Mouse (Mus musculus) heart, embryonic 15.5 days (tissue): ENCODE data around the gene Tmem50a. TPM values are rescaled to one million over a fixed set of nuclear protein-coding genes. Genes with fewer than 3 reads are reported as not detected.
A peak's percentile ranks its signal among the peaks of the same experiment; 100 is the strongest.

Source experiments
- ATAC-seq: fragments of 200-750 bp; cut with Nextera tagmentation; replicated peaks from 2 replicates; pipeline ENCODE4 v1.8.0; 2017; ENCODE audit warnings: low read depth, moderate TSS enrichment; ENCODE audit not compliant: insufficient number of reproducible peaks, insufficient read depth, low FRiP score
- H3K27ac ChIP-seq: fragments of 300-500 bp; sonication (generic); 2 replicates; pipeline ENCODE4 v1.5.1; 2015; ENCODE audit warnings: mild to moderate bottlenecking, inconsistent platforms
- H3K27me3 ChIP-seq: fragments of 300-500 bp; sonication (generic); 2 replicates; pipeline ENCODE4 v1.6.1; 2015; ENCODE audit warnings: inconsistent platforms
- H3K36me3 ChIP-seq: fragments of 300-500 bp; sonication (generic); 2 replicates; pipeline ENCODE4 v1.6.1; 2015; ENCODE audit warnings: mild to moderate bottlenecking, inconsistent platforms
- H3K4me1 ChIP-seq: fragments of 300-500 bp; sonication (generic); replicated peaks from 2 replicates; pipeline ENCODE4 v1.6.1; 2015; ENCODE audit warnings: inconsistent platforms
- H3K4me2 ChIP-seq: fragments of 300-500 bp; sonication (generic); 2 replicates; pipeline ENCODE4 v1.6.1; 2015; ENCODE audit warnings: inconsistent platforms, mild to moderate bottlenecking, moderate library complexity
- H3K4me3 ChIP-seq: fragments of 300-500 bp; sonication (generic); 2 replicates; pipeline ENCODE4 v1.5.1; 2015; ENCODE audit warnings: mild to moderate bottlenecking, inconsistent platforms
- H3K9ac ChIP-seq: fragments of 300-500 bp; sonication (generic); 2 replicates; pipeline ENCODE4 v1.6.1; 2015; ENCODE audit warnings: mild to moderate bottlenecking, inconsistent platforms
- H3K9me3 ChIP-seq: fragments of 300-500 bp; sonication (generic); replicated peaks from 2 replicates; pipeline ENCODE4 v1.6.1; 2016; ENCODE audit warnings: inconsistent platforms
- WGBS: fragments of 180-500 bp; shearing (Covaris S2); methylation state at CpG from one replicate; pipeline ENCODE4 v1.1.7; 2015; ENCODE audit warnings: mixed read lengths; 5-methylcytosine and 5-hydroxymethylcytosine counted together
- polyA plus RNA-seq: library from polyadenylated mRNA; unstranded; fragments of >200 nt; fragmentation: Nextera tagmentation; extraction: Ambion mirVana; gene quantifications from 2 replicates; pipeline ENCODE4 v1.2.1, GENCODE M21; 2015

The Tmem50a gene
- polyA plus RNA-seq, 1 experiment from 2014 or later: 142 TPM

- Histone ChIP-seq H3K4me3 (0 out of 2 replicates have a peak overlapping the region, but pooled peaks have one; percentile 17), H3K27ac (peak overlapping the region; percentile 95), H3K4me2 (peak overlapping the region; percentile 56), H3K9me3 (no peaks in the 10 kb centered on the region), H3K36me3 (peaks cover 36% of the 10 kb centered on the region), H3K9ac (peak overlapping the region; percentile 17), H3K27me3 (peaks cover 4% of the 10 kb centered on the region; the same call in 1 of the 2 replicates), H3K4me1 (peaks cover 23% of the 10 kb centered on the region)
- peak; percentile 71 for ATAC-seq
- WGBS: 33% methylated on average over 17 of the region's 17 CpGs
These were observed 22.7 kb upstream of the Tmem50a start for GRCm38 (mm10) chr4:134937240-134938176.

DNA sequence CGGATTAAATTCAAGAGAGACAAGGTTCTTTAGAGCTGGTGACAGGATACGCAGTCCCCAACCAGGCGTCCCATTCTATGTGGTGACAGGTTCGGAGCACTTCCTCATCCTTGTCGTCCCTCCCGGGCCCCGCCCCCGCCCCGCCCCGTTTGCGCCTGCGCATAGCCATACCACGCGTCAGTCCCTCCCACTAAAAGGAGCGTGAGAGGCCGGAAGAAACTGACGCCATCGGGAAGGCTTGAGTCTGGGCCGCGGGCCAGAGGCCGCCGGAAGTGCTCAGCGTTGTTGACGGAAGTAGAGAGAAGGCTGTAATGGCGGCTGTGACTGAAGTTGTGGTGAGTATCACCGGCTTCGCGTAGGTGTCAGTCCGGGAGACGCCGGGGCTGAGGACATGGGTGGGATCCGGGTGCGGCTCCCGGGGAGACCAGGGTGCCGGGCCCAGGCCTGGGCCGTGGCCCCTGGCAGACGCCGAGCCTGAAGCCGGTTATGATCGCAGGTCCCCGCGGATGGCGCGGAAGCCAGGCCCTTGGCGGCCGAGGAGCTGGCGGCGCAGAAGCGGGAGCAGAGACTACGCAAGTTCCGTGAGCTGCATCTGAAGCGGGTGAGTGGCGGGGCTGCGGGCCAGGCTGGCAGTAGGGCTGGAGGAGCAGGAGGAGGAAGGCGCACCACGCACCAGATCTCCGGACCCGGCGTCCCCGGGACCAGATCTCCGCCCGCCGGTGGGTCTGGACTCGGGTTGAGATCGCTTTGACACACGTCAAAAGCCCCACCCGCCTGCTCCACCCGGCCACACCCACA lies 16.1 kb upstream of the Tmem50a start, which contains the start of gene Syf2:
Gene Syf2 (plus strand): TSS at position 215 of the 798 bp plus-strand sequence.
- H3K36me3 ChIP-seq: peaks cover 49% of the 10 kb centered on the region
- H3K27ac ChIP-seq: peak within 1 kb of the TSS; percentile 83
- H3K4me2 ChIP-seq: peak within 1 kb of the TSS; percentile 89
- H3K4me3 ChIP-seq: peak within 1 kb of the TSS; percentile 96
- H3K4me1 ChIP-seq: peaks cover 23% of the 10 kb centered on the region
- no peaks in the 10 kb centered on the region for H3K9me3 ChIP-seq
- no peaks in the 10 kb centered on the region for H3K27me3 ChIP-seq
- ATAC-seq: peak; percentile 93
- H3K9ac ChIP-seq: peak within 1 kb of the TSS; percentile 84
- 0% methylated on average over 67 of the region's 68 CpGs for WGBS

GRCm38 (mm10) chr4:134930190-134930589 lies 15.4 kb upstream of the Tmem50a start:
- Histone ChIP-seq H3K9me3 (no peaks in the 10 kb centered on the region), H3K4me3 (peak overlapping the region; percentile 96), H3K27me3 (no peaks in the 10 kb centered on the region), H3K4me1 (peaks cover 30% of the 10 kb centered on the region), H3K27ac (peak overlapping the region; percentile 83), H3K36me3 (peaks cover 49% of the 10 kb centered on the region), H3K4me2 (peak overlapping the region; percentile 71), H3K9ac (peak overlapping the region; percentile 51; the same call in 1 of the 2 replicates)
- ATAC-seq: no peak
- WGBS: 20% methylated on average over 9 of the region's 9 CpGs

DNA sequence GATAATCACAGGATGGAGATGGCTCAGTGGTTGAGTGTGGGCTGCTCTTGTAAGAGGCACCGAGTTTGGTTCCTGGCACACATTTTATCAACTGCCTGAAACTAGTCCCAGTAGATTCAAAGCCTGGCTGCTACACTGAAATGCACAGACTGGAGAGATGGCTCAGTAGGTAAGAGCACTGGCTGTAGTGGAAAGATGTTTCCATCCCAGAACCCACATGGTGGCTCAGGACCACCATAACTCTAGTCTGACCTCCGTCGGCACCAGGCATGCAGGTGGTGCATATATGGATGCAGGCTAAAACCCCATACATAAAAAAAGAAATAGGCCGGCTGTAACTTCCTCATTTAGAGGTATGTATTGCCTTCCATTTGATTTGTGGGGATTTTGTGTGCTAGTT lies 14.7 kb upstream of the Tmem50a start:
- ATAC-seq: no peak
- WGBS: 73% methylated on average over 4 of the region's 4 CpGs
- Histone ChIP-seq H3K4me1 (peaks cover 32% of the 10 kb centered on the region), H3K36me3 (peaks cover 44% of the 10 kb centered on the region), H3K4me3 (no peak overlapping the region), H3K27ac (peak overlapping the region; percentile 5; the same call in 1 of the 2 replicates), H3K9me3 (no peaks in the 10 kb centered on the region), H3K9ac (no peak overlapping the region), H3K4me2 (no peak overlapping the region), H3K27me3 (no peaks in the 10 kb centered on the region)

DNA sequence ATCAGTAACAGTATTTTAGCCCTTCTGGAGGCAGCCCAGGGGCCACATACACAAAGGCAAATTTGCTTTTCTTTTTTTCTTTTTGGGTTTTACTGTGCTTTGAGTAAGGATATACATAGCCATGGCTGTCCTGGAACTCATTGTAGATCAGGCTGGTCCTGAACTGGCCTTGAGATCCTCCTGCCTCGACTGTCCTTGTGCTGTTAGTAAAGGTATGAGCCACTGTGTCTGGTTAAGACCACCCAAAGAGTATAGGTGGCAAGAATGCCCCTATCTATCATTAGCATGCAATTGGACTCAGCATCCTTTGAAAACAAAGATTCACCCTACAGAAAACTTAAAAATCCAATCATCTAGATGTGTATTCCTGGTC lies 13.6 kb upstream of the Tmem50a start:
- no peaks in the 10 kb centered on the region for H3K9me3 ChIP-seq
- ATAC-seq: no peak
- no peak overlapping the region for H3K27ac ChIP-seq
- H3K4me1 ChIP-seq: peaks cover 32% of the 10 kb centered on the region
- WGBS: 73% methylated on average over 1 of the region's 1 CpGs
- no peaks in the 10 kb centered on the region for H3K27me3 ChIP-seq
- no peak overlapping the region for H3K4me2 ChIP-seq
- no peak overlapping the region for H3K4me3 ChIP-seq
- H3K36me3 ChIP-seq: peaks cover 35% of the 10 kb centered on the region
- no peak overlapping the region for H3K9ac ChIP-seq

DNA sequence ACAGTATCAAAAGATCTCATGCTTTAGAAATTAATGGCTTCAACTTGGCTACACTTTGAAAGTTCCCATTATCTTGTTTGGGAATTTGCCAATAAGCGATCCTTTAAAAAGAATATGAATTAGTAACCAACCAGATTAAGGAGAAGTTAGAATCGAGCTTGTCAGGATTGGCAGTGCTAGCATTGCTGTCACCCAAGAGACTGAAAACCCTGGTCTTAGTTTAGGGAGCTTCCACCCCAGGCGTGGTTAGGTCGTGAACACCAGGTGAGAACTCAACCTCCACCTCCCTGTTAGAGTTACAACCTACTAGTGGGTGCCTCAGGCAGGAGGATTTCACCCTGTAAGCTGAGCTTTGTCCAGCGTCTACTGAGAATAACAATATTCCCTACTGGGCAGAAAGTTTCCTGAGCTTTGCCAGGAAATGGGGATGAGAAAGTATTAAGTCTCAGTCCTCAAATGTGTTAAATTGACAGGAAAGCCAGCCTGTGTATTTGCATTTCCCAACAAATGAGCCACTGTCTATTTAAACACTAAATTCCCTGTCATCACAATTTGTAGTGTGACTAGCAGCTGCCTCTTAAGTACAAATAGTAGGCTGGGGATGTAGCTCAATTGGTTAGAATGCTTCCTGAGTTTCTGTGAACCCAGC lies 13.1 kb upstream of the Tmem50a start:
- ATAC-seq: no peak
- no peak overlapping the region for H3K4me2 ChIP-seq
- 62% methylated on average over 5 of the region's 5 CpGs for WGBS

DNA sequence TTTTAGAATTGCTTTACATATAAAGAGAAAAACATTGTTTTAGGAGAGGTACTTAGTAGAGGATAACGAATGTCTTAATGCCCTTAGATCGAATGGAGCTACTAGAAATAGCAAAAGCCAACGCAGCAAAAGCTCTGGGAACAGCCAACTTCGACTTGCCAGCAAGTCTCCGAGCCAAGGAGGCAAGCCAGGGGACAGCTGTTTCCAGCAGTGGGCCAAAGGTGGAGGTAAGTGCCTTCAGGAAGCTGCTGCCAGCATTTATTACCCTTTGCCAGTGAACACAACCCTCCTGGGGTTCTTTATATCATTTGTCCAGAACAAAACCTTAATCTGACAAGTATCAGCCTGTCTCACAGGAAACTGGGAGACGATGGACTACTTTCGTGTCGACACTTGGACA lies 10.4 kb upstream of the Tmem50a start:
- Histone ChIP-seq H3K9me3 (no peaks in the 10 kb centered on the region), H3K36me3 (peaks cover 35% of the 10 kb centered on the region), H3K4me2 (peak overlapping the region; percentile 80), H3K4me3 (peak overlapping the region; percentile 96), H3K4me1 (peaks cover 28% of the 10 kb centered on the region), H3K9ac (peak overlapping the region; percentile 49; the same call in 1 of the 2 replicates), H3K27ac (no peak overlapping the region), H3K27me3 (no peaks in the 10 kb centered on the region)
- no peak for ATAC-seq
- 51% methylated on average over 8 of the region's 8 CpGs for WGBS

More for the DNA sequence above, 13.1 kb upstream of the Tmem50a start:
- H3K4me3 ChIP-seq: no peak overlapping the region
- H3K9me3 ChIP-seq: no peaks in the 10 kb centered on the region
- H3K27ac ChIP-seq: no peak overlapping the region
- peaks cover 35% of the 10 kb centered on the region for H3K36me3 ChIP-seq
- no peak overlapping the region for H3K9ac ChIP-seq
- peaks cover 32% of the 10 kb centered on the region for H3K4me1 ChIP-seq
- H3K27me3 ChIP-seq: no peaks in the 10 kb centered on the region

- Histone ChIP-seq H3K4me2 (peak overlapping the region; percentile 80), H3K4me3 (peak overlapping the region; percentile 96), H3K36me3 (peaks cover 35% of the 10 kb centered on the region), H3K9ac (peak overlapping the region; percentile 97), H3K9me3 (no peaks in the 10 kb centered on the region), H3K27me3 (no peaks in the 10 kb centered on the region), H3K27ac (peak overlapping the region; percentile 96), H3K4me1 (peaks cover 22% of the 10 kb centered on the region)
- WGBS: under 1% methylated on average over 75 of the region's 75 CpGs
- ATAC-seq: peak; percentile 24
These were observed 9.4 kb upstream of the Tmem50a start for GRCm38 (mm10) chr4:134924019-134924741.

DNA sequence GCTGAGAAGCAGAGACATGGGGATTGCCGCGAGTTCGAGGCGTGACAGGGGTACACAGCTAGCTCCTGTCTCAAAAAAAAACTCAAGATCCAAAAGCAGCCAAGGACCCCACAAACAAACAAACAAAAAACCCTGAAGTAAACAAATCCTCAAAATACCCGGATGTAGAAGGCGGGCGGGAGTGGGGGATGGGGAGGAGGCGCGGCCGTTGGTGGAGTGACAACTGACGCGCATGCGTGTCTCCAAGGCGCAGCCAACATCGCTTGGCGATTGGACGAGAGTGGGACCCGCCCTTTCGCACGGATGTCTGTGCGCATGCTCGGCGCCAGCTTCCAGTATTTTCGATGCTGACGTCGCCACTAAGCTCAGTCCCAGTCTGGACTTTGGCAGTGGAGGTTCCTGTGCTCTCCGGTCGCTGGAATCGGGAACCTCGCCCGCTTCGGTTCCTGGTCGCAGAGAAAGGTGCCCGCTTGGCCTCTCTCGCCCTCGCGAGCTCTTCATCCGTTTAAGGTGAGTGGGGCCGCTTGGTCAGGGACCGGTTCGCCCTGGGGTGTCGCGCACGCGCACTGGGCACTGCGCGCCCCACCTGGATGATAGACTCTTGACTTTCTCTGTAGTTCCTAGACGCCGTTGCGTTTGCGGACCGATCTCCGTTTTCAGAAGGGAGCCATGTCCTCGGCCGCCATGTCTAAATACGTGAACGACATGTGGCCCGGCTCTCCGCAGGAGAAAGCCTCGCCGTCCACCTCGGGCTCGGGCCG lies 8.6 kb upstream of the Tmem50a start, which contains the start of gene Rsrp1:
Gene Rsrp1 (plus strand): TSS at position 335 of the 761 bp plus-strand sequence.
- Histone ChIP-seq H3K36me3 (peaks cover 34% of the 10 kb centered on the region), H3K27me3 (no peaks in the 10 kb centered on the region), H3K4me2 (peak within 1 kb of the TSS; percentile 80), H3K9me3 (no peaks in the 10 kb centered on the region), H3K9ac (peak within 1 kb of the TSS; percentile 97), H3K27ac (peak within 1 kb of the TSS; percentile 96), H3K4me3 (peak within 1 kb of the TSS; percentile 96), H3K4me1 (peaks cover 26% of the 10 kb centered on the region)
- WGBS: under 1% methylated on average over 64 of the region's 64 CpGs
- peak; percentile 92 for ATAC-seq

- Histone ChIP-seq H3K27ac (peak overlapping the region; percentile 90), H3K27me3 (no peaks in the 10 kb centered on the region), H3K4me2 (peak overlapping the region; percentile 80), H3K4me1 (peaks cover 26% of the 10 kb centered on the region), H3K4me3 (peak overlapping the region; percentile 96), H3K9me3 (no peaks in the 10 kb centered on the region), H3K36me3 (peaks cover 28% of the 10 kb centered on the region), H3K9ac (peak overlapping the region; percentile 67)
- ATAC-seq: peak; percentile 53; the same call in 1 of the 2 replicates
- under 1% methylated on average over 13 of the region's 13 CpGs for WGBS
These were observed 8.1 kb upstream of the Tmem50a start for GRCm38 (mm10) chr4:134922925-134923244.
